Mouse (Mus musculus) forebrain, postnatal 0 days (tissue): Measurements from ENCODE around the gene Lingo1. TPM values are rescaled to one million over a fixed set of nuclear protein-coding genes. Genes with fewer than 3 reads are reported as not detected.

ENCODE experiments used
- ATAC-seq: fragments of 200-750 bp; cut with Nextera tagmentation; 2 replicates; pipeline ENCODE4 v1.8.0; 2017; ENCODE audit warnings: mild to moderate bottlenecking, moderate library complexity
- DNase-seq: peaks from one replicate; pipeline ENCODE4 v3.0.0-alpha.2; 2015
- H3K27ac ChIP-seq: fragments of 300-500 bp; sonication (generic); 2 replicates; pipeline ENCODE4 v1.5.1; 2014; ENCODE audit warnings: low read depth, mild to moderate bottlenecking, antibody characterized with exemption, low read length, moderate library complexity, mixed read lengths
- H3K27me3 ChIP-seq: fragments of 300-500 bp; sonication (generic); 2 replicates; pipeline ENCODE4 v1.6.1; 2014; ENCODE audit warnings: mild to moderate bottlenecking, low read length, mixed read lengths; ENCODE audit not compliant: insufficient read depth
- H3K36me3 ChIP-seq: fragments of 300-500 bp; sonication (generic); 2 replicates; pipeline ENCODE4 v1.6.1; 2014; ENCODE audit warnings: mild to moderate bottlenecking, moderate library complexity; ENCODE audit not compliant: insufficient read depth
- H3K4me1 ChIP-seq: fragments of 300-500 bp; sonication (generic); 2 replicates; pipeline ENCODE4 v1.6.1; 2014; ENCODE audit warnings: antibody characterized with exemption; ENCODE audit not compliant: insufficient read depth
- H3K4me2 ChIP-seq: fragments of 300-500 bp; sonication (generic); 2 replicates; pipeline ENCODE4 v1.6.1; 2014; ENCODE audit warnings: low read depth, mild to moderate bottlenecking, moderate library complexity
- H3K4me3 ChIP-seq: fragments of 300-500 bp; sonication (generic); 2 replicates; pipeline ENCODE4 v1.5.1; 2014; ENCODE audit warnings: low read depth, low read length, mixed read lengths
- H3K9ac ChIP-seq: fragments of 300-500 bp; sonication (generic); 2 replicates; pipeline ENCODE4 v1.6.1; 2014; ENCODE audit warnings: mild to moderate bottlenecking
- H3K9me3 ChIP-seq: fragments of 300-500 bp; sonication (generic); 2 replicates; pipeline ENCODE4 v1.6.1; 2016; ENCODE audit warnings: low read length
- CTCF ChIP-seq: sonication (generic); IDR thresholded peaks from 2 replicates; pipeline ENCODE4 v1.5.1; 2016; ENCODE audit warnings: antibody characterized with exemption, control low read depth, low read depth
- WGBS: fragments of 180-500 bp; shearing (Covaris S2); extraction: QIAGEN DNeasy Blood & Tissue Kit; methylation state at CpG from one replicate; pipeline ENCODE4 v1.1.7; 2014; 5-methylcytosine and 5-hydroxymethylcytosine counted together
- polyA plus RNA-seq: library from polyadenylated mRNA; unstranded; fragments of >200 nt; fragmentation: Nextera tagmentation; extraction: Ambion mirVana; gene quantifications from 2 replicates; pipeline ENCODE4 v1.2.1, GENCODE M21; 2015
- total RNA-seq: library from RNA; depleted of rRNA; stranded (reverse); fragments of >200 nt; gene quantifications from 2 replicates; pipeline ENCODE4 v1.2.3, GENCODE M21; 2014

Gene Lingo1
- total and polyA plus RNA-seq, 2 experiments from 2014 or later = 103 to 114 TPM

DNA sequence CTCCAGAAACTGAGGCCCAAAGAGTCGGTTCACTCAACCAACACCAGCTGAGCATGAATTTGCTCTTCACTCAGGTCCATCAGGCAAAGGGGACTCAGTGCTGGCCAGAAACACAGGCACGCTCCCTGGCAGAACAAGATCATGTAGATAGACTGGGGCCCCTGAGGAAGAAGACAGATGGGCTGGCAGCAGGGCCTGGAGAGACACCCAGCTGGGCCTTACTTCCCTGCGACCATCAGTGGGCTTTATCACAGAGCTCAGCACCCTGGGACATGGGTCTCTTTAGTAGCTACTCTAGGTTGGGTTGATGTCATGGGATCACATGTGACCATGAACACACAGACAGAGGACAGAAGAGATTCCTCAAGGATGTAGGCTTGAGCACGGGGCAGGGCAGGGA, 137.7 kb downstream of the Lingo1 start:
- H3K27ac ChIP-seq = peak overlapping the region; percentile 62; the same call in 1 of the 2 replicates
- 81% methylated on average over 4 of the region's 4 CpGs for WGBS

DNA sequence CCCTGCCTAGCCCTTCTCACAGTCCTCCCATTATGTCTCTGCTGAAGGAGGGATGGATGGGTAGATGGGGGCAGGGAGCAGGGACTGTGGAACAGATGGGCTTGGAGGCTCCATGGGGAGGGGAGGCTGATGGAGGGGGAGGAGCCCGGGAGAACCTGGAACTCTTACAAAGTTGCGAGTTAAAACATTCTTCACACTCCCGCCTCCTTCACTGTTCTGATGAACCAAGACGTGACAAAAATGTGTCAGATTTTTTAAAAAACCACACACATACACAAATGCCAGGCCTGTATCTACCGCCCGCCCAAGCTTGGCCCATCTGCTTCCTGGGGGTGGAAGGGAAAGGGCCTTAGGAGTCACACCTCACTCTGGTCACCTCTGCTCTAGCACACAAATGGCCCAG, 138.3 kb downstream of the Lingo1 start:
- no peaks in the 10 kb centered on the region for H3K27me3 ChIP-seq
- WGBS = 60% methylated on average over 6 of the region's 6 CpGs
- peak; percentile 66 for ATAC-seq

More for the DNA sequence above, 137.7 kb downstream of the Lingo1 start:
- no peaks in the 10 kb centered on the region for H3K9me3 ChIP-seq
- TF ChIP-seq CTCF = no peak
- no peak overlapping the region for H3K4me3 ChIP-seq
- no peaks in the 10 kb centered on the region for H3K27me3 ChIP-seq
- no peaks in the 10 kb centered on the region for H3K36me3 ChIP-seq
- no peak overlapping the region for H3K4me2 ChIP-seq
- peaks cover 26% of the 10 kb centered on the region for H3K4me1 ChIP-seq
- ATAC-seq (no peak), DNase-seq (no peak)
- H3K9ac ChIP-seq = no peak overlapping the region

DNA sequence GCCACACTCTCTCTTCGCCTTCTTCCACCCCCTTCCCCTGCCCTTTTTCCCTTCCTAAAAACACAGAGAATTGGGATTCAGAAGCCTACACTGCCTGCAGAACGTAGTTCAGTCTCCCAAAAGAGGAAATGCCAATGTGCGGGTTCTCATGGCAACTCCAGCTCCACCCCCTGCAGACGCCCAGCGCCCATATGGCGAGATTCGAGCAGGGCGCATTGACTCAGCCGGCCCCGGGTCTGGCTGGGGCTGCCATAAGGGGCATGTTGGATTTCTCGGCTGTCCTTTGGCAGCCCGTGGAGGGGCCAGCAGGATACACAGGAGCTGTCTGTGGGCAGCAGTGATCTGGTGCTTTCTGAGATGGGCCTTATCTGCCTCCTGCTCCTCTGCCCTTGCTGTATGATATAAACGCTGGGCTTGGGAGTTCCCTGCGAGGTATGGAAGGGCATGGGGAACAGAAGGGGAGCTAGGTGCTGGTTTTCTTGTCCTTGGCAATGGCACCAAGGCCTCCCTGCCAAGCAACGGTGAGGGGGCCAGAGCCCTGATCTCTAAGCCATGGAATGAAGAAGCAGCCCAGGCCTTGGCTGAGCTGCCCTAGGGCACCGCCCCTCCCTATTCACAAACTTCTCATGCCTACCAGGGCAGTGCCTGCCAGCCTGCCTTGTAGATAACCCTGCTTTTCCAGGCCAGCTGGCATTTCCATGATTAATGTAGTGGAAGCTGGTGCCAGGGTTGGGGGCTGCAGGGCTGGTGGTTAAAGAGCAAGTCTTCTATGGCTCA, 139.3 kb downstream of the Lingo1 start:
- H3K4me2 ChIP-seq = peak overlapping the region; percentile 1; the same call in 1 of the 2 replicates
- 39% methylated on average over 16 of the region's 16 CpGs for WGBS
- ATAC-seq (peak; percentile 69), DNase-seq (peak; percentile 85)
- H3K36me3 ChIP-seq = no peaks in the 10 kb centered on the region
- H3K9me3 ChIP-seq = no peaks in the 10 kb centered on the region
- TF ChIP-seq CTCF = no peak
- no peak overlapping the region for H3K9ac ChIP-seq
- peak overlapping the region; percentile 88 for H3K27ac ChIP-seq
- H3K4me3 ChIP-seq = no peak overlapping the region
- no peaks in the 10 kb centered on the region for H3K27me3 ChIP-seq
- H3K4me1 ChIP-seq = peaks cover 23% of the 10 kb centered on the region

More for the DNA sequence above, 138.3 kb downstream of the Lingo1 start:
- Histone ChIP-seq H3K4me2 (no peak overlapping the region), H3K4me3 (no peak overlapping the region), H3K9ac (no peak overlapping the region), H3K27ac (peak overlapping the region; percentile 88), H3K36me3 (no peaks in the 10 kb centered on the region), H3K4me1 (peaks cover 26% of the 10 kb centered on the region), H3K9me3 (no peaks in the 10 kb centered on the region)
- peak; percentile 84 for DNase-seq
- no peak for TF ChIP-seq CTCF

DNA sequence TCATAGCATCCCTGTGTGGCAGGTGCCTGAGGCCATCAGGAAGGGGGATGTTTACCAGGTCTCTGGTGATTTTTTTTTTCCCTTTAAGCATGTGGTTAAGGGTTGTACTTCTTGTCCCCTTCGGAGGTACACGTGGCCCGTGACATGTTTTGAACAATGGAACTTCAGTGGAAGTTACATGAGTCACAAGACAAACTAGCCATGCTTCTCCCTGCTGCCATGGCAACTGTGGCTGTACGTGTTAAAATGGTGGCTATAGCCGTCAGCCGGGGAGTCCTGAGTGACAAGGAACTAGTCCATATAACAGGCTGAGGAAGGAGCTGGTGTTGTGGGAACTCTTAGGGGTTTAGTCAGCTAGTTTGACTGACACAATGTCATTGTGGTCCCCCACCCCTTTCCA, 141.1 kb downstream of the Lingo1 start:
- Histone ChIP-seq H3K36me3 (no peaks in the 10 kb centered on the region), H3K9me3 (no peaks in the 10 kb centered on the region), H3K27me3 (no peaks in the 10 kb centered on the region), H3K4me2 (no peak overlapping the region), H3K27ac (no peak overlapping the region; the same call in 1 of the 2 replicates), H3K9ac (no peak overlapping the region), H3K4me3 (no peak overlapping the region), H3K4me1 (peaks cover 23% of the 10 kb centered on the region)
- peak; percentile 70 for DNase-seq
- TF ChIP-seq CTCF = no peak
- WGBS = 20% methylated on average over 6 of the region's 6 CpGs
- ATAC-seq = no peak

DNA sequence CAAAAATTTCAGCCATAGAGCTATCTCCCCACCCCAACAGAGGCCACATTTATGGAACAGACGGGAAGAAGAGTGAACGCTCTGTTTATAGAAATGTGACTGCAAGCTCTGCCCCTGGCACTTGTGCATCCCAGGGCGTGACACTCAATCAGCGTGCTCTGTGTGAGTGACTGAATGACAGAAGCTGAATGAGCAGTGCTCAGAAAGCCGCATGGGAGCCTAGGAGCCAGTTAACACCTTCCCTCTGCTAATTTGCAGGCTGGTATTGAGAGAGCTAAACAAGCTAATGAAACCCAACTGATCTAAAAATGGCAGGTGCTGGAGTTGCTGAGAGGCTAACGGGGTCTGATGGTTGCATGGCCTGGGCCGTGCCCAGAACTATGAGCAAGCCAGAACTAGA, 143.7 kb downstream of the Lingo1 start:
- Histone ChIP-seq H3K9ac (no peak overlapping the region), H3K4me2 (no peak overlapping the region), H3K9me3 (no peaks in the 10 kb centered on the region), H3K4me1 (peaks cover 20% of the 10 kb centered on the region), H3K4me3 (no peak overlapping the region), H3K36me3 (no peaks in the 10 kb centered on the region), H3K27me3 (no peaks in the 10 kb centered on the region), H3K27ac (no peak overlapping the region)
- DNase-seq = no peak
- TF ChIP-seq CTCF = no peak
- WGBS = 32% methylated on average over 7 of the region's 7 CpGs
- ATAC-seq = no peak

DNA sequence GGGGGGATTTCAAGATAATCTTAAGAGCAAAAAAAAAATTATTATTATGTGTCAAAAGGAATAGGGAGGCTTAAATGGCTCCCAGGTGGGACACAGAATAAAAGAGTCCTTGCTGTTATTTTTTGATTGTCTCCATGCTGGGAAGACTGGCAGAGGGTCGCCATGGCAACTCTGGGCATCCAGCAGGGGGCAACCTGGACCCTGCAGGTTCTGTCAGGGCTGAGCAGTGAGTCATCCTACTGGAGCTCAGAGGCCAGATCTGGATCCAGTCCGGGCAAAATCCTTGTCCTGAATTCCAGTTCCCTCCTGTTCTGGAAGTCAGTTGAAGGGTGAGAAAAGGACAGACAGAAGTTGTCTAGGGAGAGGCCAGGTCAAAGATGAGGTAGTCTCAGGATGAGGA, 144.7 kb downstream of the Lingo1 start:
- Histone ChIP-seq H3K9ac (no peak overlapping the region), H3K27me3 (no peaks in the 10 kb centered on the region), H3K36me3 (no peaks in the 10 kb centered on the region), H3K9me3 (no peaks in the 10 kb centered on the region), H3K4me2 (no peak overlapping the region), H3K27ac (no peak overlapping the region), H3K4me1 (peaks cover 12% of the 10 kb centered on the region), H3K4me3 (no peak overlapping the region)
- ATAC-seq = no peak
- WGBS = 35% methylated on average over 2 of the region's 2 CpGs
- no peak for DNase-seq
- TF ChIP-seq CTCF = peak; percentile 29; the same call in 1 of the 2 replicates

DNA sequence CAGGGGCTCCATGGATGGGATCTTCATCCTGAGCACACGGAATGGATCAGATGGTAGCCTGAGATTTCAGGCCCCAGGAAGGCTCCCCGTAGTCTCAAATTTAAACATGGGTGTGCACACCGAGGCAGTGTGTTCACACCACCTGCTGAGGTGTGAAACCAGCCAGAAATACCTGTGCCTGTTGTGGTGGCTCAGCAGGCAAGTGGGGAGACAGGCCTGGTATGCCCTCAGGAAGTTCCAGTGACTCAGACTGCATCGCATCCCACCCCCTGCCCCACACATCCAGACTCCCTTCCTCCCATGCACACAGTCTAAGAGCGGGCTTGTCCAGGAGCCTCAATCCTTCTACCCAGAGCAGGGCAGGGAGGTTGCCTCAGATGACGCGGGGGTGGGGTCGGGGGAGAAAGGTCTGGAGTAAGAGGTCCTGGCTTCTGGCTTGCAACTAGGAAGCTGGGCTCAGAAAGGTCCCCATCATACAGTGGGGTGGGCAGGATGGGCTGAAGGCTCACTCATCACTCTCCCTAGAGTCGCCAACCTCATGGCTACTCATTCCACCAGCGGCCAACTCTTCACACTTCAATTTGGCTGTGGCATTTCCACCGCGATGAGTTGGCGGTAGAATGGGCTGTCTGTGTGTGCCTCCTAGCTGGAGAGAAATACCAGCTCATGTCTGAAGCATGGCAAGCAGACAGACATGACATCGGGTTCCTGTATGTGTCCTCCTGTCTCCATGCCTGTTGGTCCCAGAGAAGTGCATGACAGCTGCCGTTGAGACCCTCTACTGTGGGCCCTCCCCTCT, 149.8 kb downstream of the Lingo1 start:
- H3K4me2 ChIP-seq = no peak overlapping the region
- no peak overlapping the region for H3K9ac ChIP-seq
- H3K27ac ChIP-seq = no peak overlapping the region
- H3K27me3 ChIP-seq = peaks cover 3% of the 10 kb centered on the region; the same call in 1 of the 2 replicates
- no peaks in the 10 kb centered on the region for H3K9me3 ChIP-seq
- 87% methylated on average over 15 of the region's 15 CpGs for WGBS
- no peak for TF ChIP-seq CTCF
- ATAC-seq (no peak), DNase-seq (no peak)
- H3K4me3 ChIP-seq = no peak overlapping the region
- H3K4me1 ChIP-seq = no peaks in the 10 kb centered on the region
- H3K36me3 ChIP-seq = no peaks in the 10 kb centered on the region
